Mouse (Mus musculus) limb, embryonic 15.5 days (tissue): Measurements from ENCODE around the gene Bricd5. TPM values are rescaled to one million over a fixed set of nuclear protein-coding genes. Genes with fewer than 3 reads are reported as not detected.

Experiments
- ATAC-seq: fragments of 200-750 bp; cut with Nextera tagmentation; 2 replicates; pipeline ENCODE4 v1.8.0; 2017; ENCODE audit warnings: low read depth, moderate TSS enrichment; ENCODE audit not compliant: insufficient number of reproducible peaks, low FRiP score, low TSS enrichment
- H3K27ac ChIP-seq: fragments of 300-500 bp; sonication (generic); 2 replicates; pipeline ENCODE4 v1.5.1; 2015; ENCODE audit warnings: moderate library complexity, mild to moderate bottlenecking, inconsistent platforms
- H3K27me3 ChIP-seq: fragments of 300-500 bp; sonication (generic); 2 replicates; pipeline ENCODE4 v1.6.1; 2015; ENCODE audit warnings: inconsistent platforms
- H3K36me3 ChIP-seq: fragments of 300-500 bp; sonication (generic); 2 replicates; pipeline ENCODE4 v1.6.1; 2015; ENCODE audit warnings: inconsistent platforms
- H3K4me1 ChIP-seq: fragments of 300-500 bp; sonication (generic); 2 replicates; pipeline ENCODE4 v1.6.1; 2015; ENCODE audit warnings: inconsistent platforms
- H3K4me2 ChIP-seq: fragments of 300-500 bp; sonication (generic); 2 replicates; pipeline ENCODE4 v1.6.1; 2015; ENCODE audit warnings: mild to moderate bottlenecking, inconsistent platforms
- H3K4me3 ChIP-seq: fragments of 300-500 bp; sonication (generic); 2 replicates; pipeline ENCODE4 v1.5.1; 2015; ENCODE audit warnings: mild to moderate bottlenecking, inconsistent platforms
- H3K9ac ChIP-seq: fragments of 300-500 bp; sonication (generic); 2 replicates; pipeline ENCODE4 v1.6.1; 2015; ENCODE audit warnings: inconsistent platforms
- H3K9me3 ChIP-seq: fragments of 300-500 bp; sonication (generic); 2 replicates; pipeline ENCODE4 v1.6.1; 2016; ENCODE audit warnings: inconsistent platforms
- WGBS: fragments of 180-500 bp; shearing (Covaris S2); methylation state at CpG from one replicate; pipeline ENCODE4 v1.1.7; 2015; 5-methylcytosine and 5-hydroxymethylcytosine counted together
- polyA plus RNA-seq: library from polyadenylated mRNA; unstranded; fragments of >200 nt; fragmentation: Nextera tagmentation; extraction: Ambion mirVana; gene quantifications from 2 replicates; pipeline ENCODE4 v1.2.1, GENCODE M21; 2015

The Bricd5 gene
- polyA plus RNA-seq, 1 experiment from 2014 or later: not detected

DNA sequence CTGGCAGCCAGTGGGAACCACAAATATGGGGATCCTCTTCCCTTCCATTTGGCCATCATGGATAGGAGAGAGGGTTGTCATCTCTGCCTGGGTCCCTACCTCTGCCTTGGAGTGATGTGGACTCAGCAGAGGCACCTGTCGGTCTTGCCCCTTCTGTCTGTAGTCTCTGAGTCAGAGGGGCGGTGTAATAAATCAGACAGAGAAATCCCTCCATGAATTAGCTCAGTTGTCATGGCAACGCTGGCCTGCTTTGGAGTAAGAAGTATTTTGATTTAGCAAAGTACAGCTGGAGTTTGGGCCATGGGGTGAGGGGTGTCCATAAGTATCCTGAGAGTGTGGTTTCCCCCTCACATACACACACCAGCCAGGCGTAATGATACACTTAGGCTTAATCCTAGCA lies 16.7 kb downstream of the Bricd5 start:
- peaks cover 27% of the 10 kb centered on the region for H3K4me1 ChIP-seq
- no peaks in the 10 kb centered on the region for H3K9me3 ChIP-seq
- no peak overlapping the region for H3K27ac ChIP-seq
- H3K27me3 ChIP-seq: peaks cover 22% of the 10 kb centered on the region
- H3K9ac ChIP-seq: no peak overlapping the region
- WGBS: 75% methylated on average over 4 of the region's 4 CpGs
- H3K36me3 ChIP-seq: no peaks in the 10 kb centered on the region
- H3K4me3 ChIP-seq: no peak overlapping the region
- H3K4me2 ChIP-seq: no peak overlapping the region
- no peak for ATAC-seq

- Histone ChIP-seq H3K4me1 (peaks cover 5% of the 10 kb centered on the region), H3K36me3 (peaks cover 4% of the 10 kb centered on the region; the same call in 1 of the 2 replicates), H3K9me3 (no peaks in the 10 kb centered on the region), H3K9ac (no peak overlapping the region), H3K4me3 (no peak overlapping the region), H3K27me3 (peaks cover 4% of the 10 kb centered on the region), H3K27ac (no peak overlapping the region), H3K4me2 (no peak overlapping the region)
- no peak for ATAC-seq
- WGBS: 41% methylated on average over 2 of the region's 2 CpGs
Measured at GRCm38 (mm10) chr17:24494627-24495335, 21.1 kb downstream of the Bricd5 start.

DNA sequence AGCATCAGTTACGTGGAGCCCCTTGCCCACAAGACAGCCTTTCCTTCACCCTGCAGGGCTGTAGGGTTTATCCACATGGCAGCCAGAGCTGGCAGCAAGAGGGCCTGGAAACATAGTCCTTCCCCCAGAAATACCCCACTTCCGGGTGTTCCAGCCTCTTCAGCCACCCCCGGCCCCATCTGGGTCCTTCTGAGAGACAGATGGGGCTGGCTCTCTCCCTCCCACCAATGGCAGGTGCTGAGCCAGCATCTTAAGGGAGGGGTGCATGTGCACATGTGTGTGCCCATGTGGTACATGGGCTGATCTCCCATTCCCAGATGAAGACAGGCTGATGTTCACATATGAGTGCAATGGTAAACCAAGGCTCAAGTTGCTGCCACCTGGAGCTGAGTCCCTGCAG lies 21.8 kb downstream of the Bricd5 start:
- no peak overlapping the region for H3K4me3 ChIP-seq
- H3K9me3 ChIP-seq: no peaks in the 10 kb centered on the region
- peaks cover 3% of the 10 kb centered on the region; the same call in 1 of the 2 replicates for H3K4me1 ChIP-seq
- no peak overlapping the region for H3K9ac ChIP-seq
- no peak overlapping the region for H3K27ac ChIP-seq
- peaks cover 4% of the 10 kb centered on the region; the same call in 1 of the 2 replicates for H3K36me3 ChIP-seq
- H3K27me3 ChIP-seq: no peaks in the 10 kb centered on the region
- WGBS: 75% methylated on average over 3 of the region's 3 CpGs
- no peak for ATAC-seq
- no peak overlapping the region for H3K4me2 ChIP-seq

- Histone ChIP-seq H3K27ac (no peak overlapping the region), H3K4me2 (no peak overlapping the region), H3K4me3 (no peak overlapping the region), H3K4me1 (peaks cover 3% of the 10 kb centered on the region; the same call in 1 of the 2 replicates), H3K27me3 (no peaks in the 10 kb centered on the region), H3K36me3 (peaks cover 4% of the 10 kb centered on the region; the same call in 1 of the 2 replicates), H3K9me3 (no peaks in the 10 kb centered on the region), H3K9ac (no peak overlapping the region)
- 64% methylated on average over 1 of the region's 1 CpGs for WGBS
- ATAC-seq: no peak
Measured at GRCm38 (mm10) chr17:24496026-24496425, 22.3 kb downstream of the Bricd5 start.

DNA sequence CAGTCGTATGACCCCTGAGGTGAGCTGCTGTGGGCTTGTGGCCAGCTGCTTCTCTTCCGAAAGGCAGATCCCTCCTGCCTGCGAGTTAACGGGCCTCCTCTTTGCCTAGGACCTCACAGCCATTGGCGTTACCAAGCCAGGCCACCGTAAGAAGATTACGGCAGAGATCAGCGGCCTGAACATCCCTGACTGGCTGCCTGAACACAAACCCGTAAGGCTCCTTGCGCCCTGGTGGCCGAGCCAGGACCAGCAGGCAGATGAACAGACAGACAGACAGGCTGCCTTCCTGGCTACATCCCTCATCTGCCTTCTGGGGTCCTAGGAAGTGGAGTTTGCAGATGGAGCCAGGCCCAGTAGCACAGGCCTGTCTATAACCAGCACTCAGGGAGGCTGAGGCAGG lies 28.5 kb downstream of the Bricd5 start:
- Histone ChIP-seq H3K9ac (no peak overlapping the region), H3K4me3 (no peak overlapping the region), H3K27ac (no peak overlapping the region), H3K36me3 (peaks cover 28% of the 10 kb centered on the region), H3K4me2 (no peak overlapping the region), H3K4me1 (peaks cover 13% of the 10 kb centered on the region), H3K9me3 (no peaks in the 10 kb centered on the region), H3K27me3 (no peaks in the 10 kb centered on the region)
- ATAC-seq: no peak
- 40% methylated on average over 11 of the region's 11 CpGs for WGBS

- Histone ChIP-seq H3K4me1 (peaks cover 20% of the 10 kb centered on the region), H3K27ac (no peak overlapping the region), H3K4me3 (no peak overlapping the region), H3K9ac (no peak overlapping the region), H3K27me3 (no peaks in the 10 kb centered on the region), H3K36me3 (peaks cover 38% of the 10 kb centered on the region), H3K9me3 (no peaks in the 10 kb centered on the region), H3K4me2 (no peak overlapping the region)
- WGBS: 89% methylated on average over 10 of the region's 10 CpGs
- ATAC-seq: no peak
Measured at GRCm38 (mm10) chr17:24504085-24504484, 30.4 kb downstream of the Bricd5 start.

- no peak for ATAC-seq
- Histone ChIP-seq H3K4me3 (no peak overlapping the region), H3K4me2 (no peak overlapping the region), H3K36me3 (peaks cover 52% of the 10 kb centered on the region), H3K27ac (no peak overlapping the region), H3K4me1 (peaks cover 20% of the 10 kb centered on the region), H3K27me3 (no peaks in the 10 kb centered on the region), H3K9me3 (no peaks in the 10 kb centered on the region), H3K9ac (no peak overlapping the region)
- WGBS: 92% methylated on average over 30 of the region's 30 CpGs
Measured at GRCm38 (mm10) chr17:24505286-24505955, 31.7 kb downstream of the Bricd5 start.

- peaks cover 20% of the 10 kb centered on the region for H3K4me1 ChIP-seq
- no peak overlapping the region for H3K4me3 ChIP-seq
- no peak overlapping the region for H3K9ac ChIP-seq
- H3K27ac ChIP-seq: no peak overlapping the region
- ATAC-seq: no peak
- peak overlapping the region; percentile 22 for H3K4me2 ChIP-seq
- peaks cover 62% of the 10 kb centered on the region for H3K36me3 ChIP-seq
- H3K27me3 ChIP-seq: no peaks in the 10 kb centered on the region
- no peaks in the 10 kb centered on the region for H3K9me3 ChIP-seq
- WGBS: 35% methylated on average over 36 of the region's 36 CpGs
Measured at GRCm38 (mm10) chr17:24506332-24507070, 32.8 kb downstream of the Bricd5 start.

DNA sequence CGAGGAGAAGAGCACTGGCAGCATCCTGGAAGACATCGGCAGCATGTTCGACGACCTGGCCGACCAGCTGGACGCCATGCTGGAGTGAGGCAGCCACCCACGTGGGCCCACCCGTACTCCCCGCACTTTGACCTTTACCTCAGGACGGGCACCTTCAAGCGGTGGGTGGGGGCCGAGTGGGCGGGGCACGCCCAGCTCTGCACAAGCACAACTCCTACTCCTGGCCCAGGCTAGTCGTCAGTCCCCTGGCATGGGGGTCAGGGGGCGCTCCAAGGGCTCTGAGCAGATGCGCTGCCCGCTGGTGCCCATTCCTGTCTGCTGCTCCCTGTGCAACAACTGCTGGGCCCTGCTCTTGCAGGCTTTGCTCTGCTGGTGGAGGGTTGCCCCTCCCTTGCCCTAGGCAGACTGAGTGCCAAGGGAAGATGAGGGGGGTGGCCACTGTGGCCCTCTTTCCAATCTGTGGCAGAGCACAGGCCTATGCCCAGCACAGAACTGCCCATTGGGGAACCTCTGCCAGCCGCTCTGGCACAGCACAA lies 33.5 kb downstream of the Bricd5 start:
- H3K9me3 ChIP-seq: no peaks in the 10 kb centered on the region
- no peaks in the 10 kb centered on the region for H3K27me3 ChIP-seq
- no peak overlapping the region for H3K4me3 ChIP-seq
- no peak overlapping the region for H3K9ac ChIP-seq
- WGBS: 47% methylated on average over 19 of the region's 19 CpGs
- H3K36me3 ChIP-seq: peaks cover 69% of the 10 kb centered on the region
- no peak for ATAC-seq
- H3K27ac ChIP-seq: no peak overlapping the region
- H3K4me2 ChIP-seq: no peak overlapping the region
- peaks cover 17% of the 10 kb centered on the region for H3K4me1 ChIP-seq

- Histone ChIP-seq H3K27ac (0 out of 2 replicates have a peak overlapping the region, but pooled peaks have one; percentile 18), H3K9me3 (no peaks in the 10 kb centered on the region), H3K36me3 (peaks cover 70% of the 10 kb centered on the region)
Measured at GRCm38 (mm10) chr17:24507806-24508460, 34.2 kb downstream of the Bricd5 start.

DNA sequence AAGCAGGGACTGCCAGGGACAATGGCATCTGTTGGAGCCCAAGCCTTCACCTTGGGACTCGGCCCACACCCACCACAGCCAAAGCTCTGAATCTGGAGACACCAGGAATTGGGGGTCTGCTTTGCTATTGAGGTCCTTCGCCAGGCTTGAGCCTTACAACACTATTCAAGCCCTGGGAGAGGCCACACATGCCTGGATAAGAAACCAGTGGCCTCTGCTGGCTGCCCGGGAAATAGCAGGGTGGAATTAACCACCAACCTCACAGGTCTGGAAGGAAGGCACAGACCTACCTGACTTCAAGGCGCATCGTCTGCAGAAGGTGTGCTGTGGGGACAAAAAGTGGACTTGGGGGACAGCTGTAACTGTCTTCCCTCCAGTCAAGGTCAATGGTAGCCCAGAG lies 39.9 kb downstream of the Bricd5 start:
- 46% methylated on average over 5 of the region's 5 CpGs for WGBS
- no peaks in the 10 kb centered on the region for H3K27me3 ChIP-seq
- ATAC-seq: no peak
- H3K4me1 ChIP-seq: no peaks in the 10 kb centered on the region
- H3K9me3 ChIP-seq: no peaks in the 10 kb centered on the region
- no peak overlapping the region for H3K27ac ChIP-seq
- no peak overlapping the region for H3K9ac ChIP-seq
- H3K36me3 ChIP-seq: peaks cover 96% of the 10 kb centered on the region
- no peak overlapping the region for H3K4me3 ChIP-seq
- H3K4me2 ChIP-seq: no peak overlapping the region

More at GRCm38 (mm10) chr17:24507806-24508460, 34.2 kb downstream of the Bricd5 start:
- 66% methylated on average over 12 of the region's 12 CpGs for WGBS
- no peak overlapping the region for H3K4me2 ChIP-seq
- H3K27me3 ChIP-seq: no peaks in the 10 kb centered on the region
- H3K4me1 ChIP-seq: peaks cover 15% of the 10 kb centered on the region
- H3K4me3 ChIP-seq: no peak overlapping the region
- no peak overlapping the region for H3K9ac ChIP-seq
- no peak; the same call in 1 of the 2 replicates for ATAC-seq
